Mouse (Mus musculus) neural tube, embryonic 11.5 days (tissue): Measurements from ENCODE around the gene Galp. TPM values are rescaled to one million over a fixed set of nuclear protein-coding genes. Genes with fewer than 3 reads are reported as not detected.
"Not testable (repeated sequence)": the region's sequence is repeated elsewhere in the genome, so short reads cannot be mapped to it uniquely, and the experiment has no call there.

Experiments
- ATAC-seq: fragments of 200-750 bp; cut with Nextera tagmentation; 2 replicates; pipeline ENCODE4 v1.8.0; 2017; ENCODE audit warnings: moderate number of reproducible peaks, mild to moderate bottlenecking, moderate TSS enrichment, moderate library complexity; ENCODE audit not compliant: insufficient read depth, low FRiP score, low TSS enrichment
- DNase-seq: peaks from one replicate; pipeline ENCODE4 v3.0.0-alpha.2; 2015; ENCODE audit warnings: low spot score
- H3K27ac ChIP-seq: fragments of 300-500 bp; sonication (generic); 2 replicates; pipeline ENCODE4 v1.5.1; 2014; ENCODE audit warnings: low read depth, mild to moderate bottlenecking, low read length
- H3K27me3 ChIP-seq: fragments of 300-500 bp; sonication (generic); 2 replicates; pipeline ENCODE4 v1.6.1; 2014; ENCODE audit warnings: mild to moderate bottlenecking, low read length, mixed read lengths; ENCODE audit not compliant: control insufficient read depth, insufficient read depth
- H3K36me3 ChIP-seq: fragments of 300-500 bp; sonication (generic); 2 replicates; pipeline ENCODE4 v1.6.1; 2014; ENCODE audit warnings: mild to moderate bottlenecking, low read length, moderate library complexity, mixed read lengths; ENCODE audit not compliant: control insufficient read depth, insufficient read depth
- H3K4me1 ChIP-seq: fragments of 300-500 bp; sonication (generic); 2 replicates; pipeline ENCODE4 v1.6.1; 2014; ENCODE audit warnings: low read length, mixed read lengths; ENCODE audit not compliant: control insufficient read depth, insufficient read depth
- H3K4me2 ChIP-seq: fragments of 300-500 bp; sonication (generic); 2 replicates; pipeline ENCODE4 v1.6.1; 2014; ENCODE audit warnings: low read depth, mild to moderate bottlenecking, moderate library complexity
- H3K4me3 ChIP-seq: fragments of 300-500 bp; sonication (generic); 2 replicates; pipeline ENCODE4 v1.5.1; 2014; ENCODE audit warnings: low read depth, low read length
- H3K9ac ChIP-seq: fragments of 300-500 bp; sonication (generic); 2 replicates; pipeline ENCODE4 v1.6.1; 2014; ENCODE audit warnings: mild to moderate bottlenecking, low read length
- H3K9me3 ChIP-seq: fragments of 300-500 bp; sonication (generic); 2 replicates; pipeline ENCODE4 v1.6.1; 2016; ENCODE audit warnings: low read length; ENCODE audit not compliant: control insufficient read depth
- WGBS: fragments of 180-500 bp; shearing (Covaris S2); extraction: QIAGEN DNeasy Blood & Tissue Kit; methylation state at CpG from one replicate; pipeline ENCODE4 v1.1.7; 2014; 5-methylcytosine and 5-hydroxymethylcytosine counted together
- polyA plus RNA-seq: library from polyadenylated mRNA; unstranded; fragments of >200 nt; fragmentation: Nextera tagmentation; extraction: Ambion mirVana; gene quantifications from 2 replicates; pipeline ENCODE4 v1.2.1, GENCODE M21; 2014

The Galp gene
- polyA plus RNA-seq, 1 experiment from 2014 or later, result not detected

DNA sequence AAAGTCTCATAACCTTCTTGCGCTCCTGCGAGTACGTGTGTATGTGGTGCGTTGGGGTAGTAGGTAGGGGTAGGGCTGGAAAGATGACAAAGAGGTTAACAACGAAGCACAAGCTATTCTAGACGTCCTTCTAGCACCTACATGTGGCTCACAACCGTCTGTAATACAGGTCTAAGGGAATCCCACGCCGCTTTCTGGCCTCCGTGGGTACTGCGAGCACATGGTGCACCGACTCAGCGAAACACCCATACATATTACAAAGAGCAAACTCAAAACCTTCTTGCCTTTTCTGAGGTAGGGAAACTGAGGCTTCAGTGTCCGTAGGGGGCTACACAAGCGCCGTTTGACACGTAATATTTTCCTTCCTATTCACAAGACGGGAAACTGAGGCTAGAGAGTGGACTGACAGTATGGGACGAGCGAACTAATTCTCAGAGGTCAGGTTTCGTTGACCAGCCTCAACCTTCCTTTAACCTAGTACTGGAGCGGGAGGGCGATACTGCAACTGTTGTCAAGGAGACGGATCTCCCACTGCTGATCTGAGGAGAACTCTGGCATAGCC lies 25.4 kb upstream of the Galp start:
- under 1% methylated on average over 24 of the region's 24 CpGs for WGBS
- H3K4me1 ChIP-seq, result peaks cover 3% of the 10 kb centered on the region; the same call in 1 of the 2 replicates
- peak overlapping the region; percentile 56 for H3K9ac ChIP-seq
- DNase-seq (peak; percentile 74), ATAC-seq (peak; percentile 53)
- H3K27me3 ChIP-seq, result no peaks in the 10 kb centered on the region
- H3K27ac ChIP-seq, result peak overlapping the region; percentile 69
- no peaks in the 10 kb centered on the region; the same call in 1 of the 2 replicates for H3K36me3 ChIP-seq
- H3K9me3 ChIP-seq, result no peaks in the 10 kb centered on the region
- H3K4me3 ChIP-seq, result peak overlapping the region; percentile 72
- H3K4me2 ChIP-seq, result peak overlapping the region; percentile 80

DNA sequence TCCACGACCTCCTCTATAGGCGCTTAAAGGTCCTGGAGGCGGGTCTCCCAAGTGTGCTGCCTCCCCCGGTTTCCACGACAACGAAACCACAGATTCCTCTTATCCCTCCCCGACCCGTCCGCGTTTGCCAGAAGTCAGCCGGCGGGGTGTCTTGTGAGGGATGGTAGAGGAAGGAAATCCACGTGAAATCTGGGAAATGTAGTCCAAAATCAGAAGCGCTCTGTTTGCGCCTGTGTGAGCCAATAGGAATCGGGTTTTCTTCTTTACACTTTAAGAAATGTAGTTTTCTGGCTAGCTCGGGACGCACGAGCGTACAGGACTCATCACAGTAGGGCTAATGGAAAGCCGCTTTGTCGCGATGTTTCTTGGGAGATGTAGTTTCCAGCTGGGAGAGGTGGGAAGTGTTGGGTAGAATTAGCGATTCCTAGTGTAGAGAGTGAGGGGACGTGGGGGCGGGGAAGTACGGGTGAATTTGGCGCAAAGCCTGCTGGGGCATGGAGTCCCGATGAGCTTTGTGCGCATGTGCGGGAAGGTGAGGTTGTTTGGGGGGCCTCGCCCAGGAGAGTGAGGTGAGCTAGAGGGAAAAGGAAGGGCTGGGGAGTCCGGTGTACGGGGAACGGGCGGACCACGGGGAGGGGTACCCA lies 24.8 kb upstream of the Galp start, which contains the start of gene Zfp444:
TSS of gene Zfp444 (plus strand) at position 221 of the 644 bp plus-strand sequence.
- Histone ChIP-seq H3K36me3 (no peaks in the 10 kb centered on the region; the same call in 1 of the 2 replicates), H3K4me3 (peak within 1 kb of the TSS; percentile 72), H3K27ac (peak within 1 kb of the TSS; percentile 69), H3K4me1 (peaks cover 3% of the 10 kb centered on the region; the same call in 1 of the 2 replicates), H3K9me3 (no peaks in the 10 kb centered on the region), H3K4me2 (peak within 1 kb of the TSS; percentile 80), H3K27me3 (no peaks in the 10 kb centered on the region), H3K9ac (peak within 1 kb of the TSS; percentile 71)
- WGBS, result under 1% methylated on average over 34 of the region's 37 CpGs
- DNase-seq (peak; percentile 96), ATAC-seq (peak; percentile 97)

DNA sequence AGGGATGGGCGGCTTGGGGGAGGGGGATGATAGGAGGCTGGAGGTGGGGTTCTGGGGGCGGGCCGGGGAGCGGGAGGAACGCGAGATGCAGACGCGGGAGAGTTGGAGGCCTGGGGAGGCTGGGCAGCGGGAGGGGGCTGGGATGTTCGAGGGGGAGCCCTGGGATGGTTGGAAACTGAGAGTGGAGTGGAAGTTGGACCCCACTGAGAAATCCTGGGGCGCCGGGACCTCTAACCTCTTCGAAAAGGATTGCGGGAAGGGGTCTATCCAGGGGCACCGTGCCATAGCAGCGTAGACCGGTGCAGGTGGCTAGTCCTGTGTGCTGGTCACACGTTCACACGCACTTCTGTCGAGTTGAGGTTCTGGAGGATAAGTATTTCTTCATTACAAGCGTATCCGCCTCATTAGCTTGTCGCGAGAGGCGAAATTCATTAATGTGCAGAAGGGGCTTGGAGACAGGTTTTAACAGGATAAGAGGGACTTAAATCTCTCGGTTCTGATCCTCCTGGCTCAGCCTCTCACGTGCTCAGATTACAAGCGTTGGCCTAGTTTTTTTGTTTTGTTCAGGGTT lies 24.1 kb upstream of the Galp start:
- peak overlapping the region; percentile 76 for H3K4me2 ChIP-seq
- DNase-seq (no peak), ATAC-seq (peak; percentile 49)
- no peak overlapping the region for H3K27ac ChIP-seq
- peak overlapping the region; percentile 72 for H3K4me3 ChIP-seq
- WGBS, result under 1% methylated on average over 26 of the region's 28 CpGs
- peaks cover 3% of the 10 kb centered on the region; the same call in 1 of the 2 replicates for H3K4me1 ChIP-seq
- no peaks in the 10 kb centered on the region for H3K27me3 ChIP-seq
- H3K9me3 ChIP-seq, result no peaks in the 10 kb centered on the region
- H3K9ac ChIP-seq, result peak overlapping the region; percentile 71
- H3K36me3 ChIP-seq, result no peaks in the 10 kb centered on the region; the same call in 1 of the 2 replicates

DNA sequence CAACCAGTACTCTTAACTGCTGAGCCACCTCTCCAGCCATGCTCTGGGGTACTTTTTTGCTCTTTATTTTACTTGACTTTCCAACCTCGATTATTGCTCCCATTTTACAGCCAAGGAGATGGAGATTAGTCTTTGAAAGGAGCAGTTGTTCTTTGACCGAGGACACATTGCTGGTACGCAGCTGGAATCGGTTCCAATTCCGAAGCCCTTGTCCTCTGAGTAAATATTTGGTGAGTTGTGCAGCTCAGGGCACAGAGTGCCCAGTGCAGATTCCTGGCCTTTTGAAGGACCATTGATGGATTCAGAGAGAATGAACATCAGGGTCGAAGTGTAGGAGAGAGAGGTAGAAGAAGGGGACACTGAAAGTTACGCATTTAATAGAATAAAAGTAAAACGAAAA lies 23.0 kb upstream of the Galp start:
- ATAC-seq (no peak), DNase-seq (no peak)
- Histone ChIP-seq H3K4me3 (no peak overlapping the region), H3K4me2 (no peak overlapping the region), H3K36me3 (no peaks in the 10 kb centered on the region; the same call in 1 of the 2 replicates), H3K27ac (no peak overlapping the region), H3K27me3 (no peaks in the 10 kb centered on the region), H3K4me1 (peaks cover 3% of the 10 kb centered on the region; the same call in 1 of the 2 replicates), H3K9ac (no peak overlapping the region), H3K9me3 (no peaks in the 10 kb centered on the region)
- WGBS, result 93% methylated on average over 8 of the region's 8 CpGs

DNA sequence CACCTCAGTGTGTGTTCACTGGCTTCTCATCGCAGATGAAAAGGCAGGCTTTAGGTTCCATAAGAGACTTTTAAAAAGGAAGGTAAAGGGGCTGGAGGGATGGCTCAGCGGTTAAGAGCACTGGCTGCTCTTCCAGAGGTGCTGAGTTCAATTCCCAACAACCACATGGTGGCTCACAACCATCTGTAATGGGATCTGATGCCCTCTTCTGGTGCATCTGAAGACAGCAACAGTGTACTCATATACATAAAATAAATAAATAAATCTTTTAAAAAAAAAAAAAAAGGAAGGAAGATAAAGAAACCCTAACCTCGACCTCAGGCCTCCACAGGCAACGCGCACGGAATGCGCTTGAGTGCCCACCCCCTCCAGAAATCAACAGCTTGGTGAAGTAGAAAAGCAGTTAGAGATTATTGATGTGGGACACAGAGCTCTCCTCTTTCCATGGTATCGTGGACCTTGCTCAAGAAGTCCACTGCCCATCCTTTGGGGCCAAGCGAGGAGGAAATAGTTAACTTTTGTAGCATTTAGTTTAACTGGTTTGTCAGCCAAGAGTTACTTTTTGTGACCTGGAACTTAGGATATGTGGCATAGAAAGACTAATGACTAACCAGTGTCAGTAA lies 22.4 kb upstream of the Galp start:
- not testable (repeated sequence) for DNase-seq, H3K4me3 ChIP-seq, H3K36me3 ChIP-seq, H3K9me3 ChIP-seq, H3K27me3 ChIP-seq, ATAC-seq, H3K4me1 ChIP-seq, H3K27ac ChIP-seq, H3K9ac ChIP-seq, H3K4me2 ChIP-seq
- WGBS, result 92% methylated on average over 9 of the region's 9 CpGs

DNA sequence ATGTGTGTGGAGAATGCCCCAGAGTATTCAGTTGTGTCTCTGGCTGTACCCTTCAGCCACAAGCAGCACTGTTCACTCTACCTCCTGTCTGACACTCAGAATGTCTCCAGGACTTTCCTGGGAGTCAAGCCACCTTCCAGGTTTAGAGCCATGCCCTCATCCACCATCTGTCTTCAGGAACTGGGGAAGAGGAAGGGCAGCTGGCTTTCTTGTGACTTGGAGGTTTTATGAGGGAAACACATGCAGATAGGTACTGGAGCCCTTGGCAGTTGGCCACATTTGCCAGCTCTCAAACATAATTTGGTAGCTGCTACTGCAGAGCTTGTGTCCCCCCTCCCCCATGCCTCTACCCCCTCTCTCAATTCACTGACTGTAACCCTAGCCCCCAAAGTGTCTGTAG lies 17.9 kb upstream of the Galp start:
- no peak overlapping the region for H3K4me3 ChIP-seq

GRCm38 (mm10) chr7:6182882-6183281 lies 14.0 kb upstream of the Galp start:
- Histone ChIP-seq H3K9me3 (no peaks in the 10 kb centered on the region; the same call in 1 of the 2 replicates), H3K27ac (no peak overlapping the region), H3K27me3 (no peaks in the 10 kb centered on the region), H3K4me3 (no peak overlapping the region), H3K4me2 (no peak overlapping the region), H3K4me1 (no peaks in the 10 kb centered on the region), H3K36me3 (peaks cover 10% of the 10 kb centered on the region), H3K9ac (no peak overlapping the region)
- no peak for DNase-seq
- no peak for ATAC-seq

More for the DNA sequence above, 17.9 kb upstream of the Galp start:
- no peaks in the 10 kb centered on the region for H3K4me1 ChIP-seq
- no peak overlapping the region for H3K9ac ChIP-seq
- no peaks in the 10 kb centered on the region for H3K9me3 ChIP-seq
- no peaks in the 10 kb centered on the region for H3K27me3 ChIP-seq
- ATAC-seq, result no peak
- DNase-seq, result no peak
- H3K4me2 ChIP-seq, result no peak overlapping the region
- H3K27ac ChIP-seq, result no peak overlapping the region
- peaks cover 2% of the 10 kb centered on the region for H3K36me3 ChIP-seq

DNA sequence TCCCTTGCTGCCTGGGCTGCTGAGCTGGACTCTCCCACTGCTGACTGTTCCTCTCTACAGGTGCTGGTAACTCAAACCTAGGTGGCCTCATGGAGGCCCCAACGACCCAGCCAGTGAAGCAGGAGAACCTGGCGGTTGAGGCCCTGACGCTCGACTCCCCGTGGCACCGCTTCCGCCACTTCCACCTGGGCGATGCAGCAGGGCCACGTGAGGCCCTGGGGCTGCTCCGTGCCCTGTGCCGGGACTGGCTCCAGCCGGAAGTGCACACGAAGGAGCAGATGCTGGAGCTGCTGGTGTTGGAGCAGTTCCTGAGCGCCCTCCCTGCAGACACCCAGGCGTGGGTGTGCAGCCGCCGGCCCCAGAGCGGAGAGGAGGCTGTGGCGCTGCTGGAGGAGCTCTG lies 13.1 kb upstream of the Galp start:
- H3K36me3 ChIP-seq, result peaks cover 10% of the 10 kb centered on the region
- no peaks in the 10 kb centered on the region for H3K27me3 ChIP-seq
- no peak overlapping the region for H3K27ac ChIP-seq
- H3K4me1 ChIP-seq, result no peaks in the 10 kb centered on the region
- DNase-seq (no peak), ATAC-seq (no peak)
- H3K9me3 ChIP-seq, result no peaks in the 10 kb centered on the region; the same call in 1 of the 2 replicates
- H3K4me3 ChIP-seq, result no peak overlapping the region
- WGBS, result 94% methylated on average over 19 of the region's 19 CpGs
- H3K4me2 ChIP-seq, result no peak overlapping the region
- no peak overlapping the region for H3K9ac ChIP-seq
